Mouse (Mus musculus): ENCODE measurements around the gene Rab3gap2. TPM values are rescaled to one million over a fixed set of nuclear protein-coding genes. Genes with fewer than 3 reads are reported as not detected.
A peak's percentile ranks its signal among the peaks of the same experiment; 100 is the strongest.

Rab3gap2 gene
- 12.0 and 13.1 TPM in 2 replicates for polyA plus RNA-seq (2015; fragmentation: Nextera tagmentation; extraction: Ambion mirVana)

GRCm38 (mm10) chr1:185203909-185204661, at the start of gene Rab3gap2:
TSS of gene Rab3gap2 (plus strand) at chr1:185204117.
- TF ChIP-seq CTCF (IDR thresholded peaks at IDR 0.05; ENCODE audit: low read depth) (no peak), EP300 (optimal IDR thresholded peaks at IDR 0.05) (no peak)
- Histone ChIP-seq H3K4me3 (ENCODE audit: low read depth, low read length) (peak within 1 kb of the TSS; percentile 99), H3K36me3 (ENCODE audit: control insufficient read depth, insufficient read depth, low read length) (no peaks in the 10 kb centered on the region), H3K9me3 (ENCODE audit: control insufficient read depth, low read length) (no peaks in the 10 kb centered on the region), H3K27me3 (ENCODE audit: control insufficient read depth, insufficient read depth, low read length) (no peaks in the 10 kb centered on the region), H3K4me2 (replicated peaks; ENCODE audit: low read depth) (peak within 1 kb of the TSS; percentile 84), H3K27ac (replicated peaks) (peak within 1 kb of the TSS; percentile 91), H3K9ac (ENCODE audit: low read length) (peak within 1 kb of the TSS; percentile 92), H3K4me1 (replicated peaks; ENCODE audit: control insufficient read depth, insufficient read depth) (peaks cover 4% of the 10 kb centered on the region; the same call in 1 of the 2 replicates)
- under 1% methylated on average over 57 of the region's 57 CpGs for WGBS
- peak; percentile 94 for ATAC-seq (ENCODE audit: low FRiP score, low TSS enrichment)
- peak; percentile 100 for DNase-seq (ENCODE audit: low spot score)

GRCm38 (mm10) chr1:185173641-185174040, 30.3 kb upstream of the Rab3gap2 start:
- Histone ChIP-seq H3K9ac (ENCODE audit: low read length) (no peak overlapping the region), H3K27me3 (ENCODE audit: control insufficient read depth, insufficient read depth, low read length) (no peaks in the 10 kb centered on the region), H3K4me2 (replicated peaks; ENCODE audit: low read depth) (no peak overlapping the region), H3K4me3 (ENCODE audit: low read depth, low read length) (no peak overlapping the region), H3K27ac (replicated peaks) (no peak overlapping the region), H3K36me3 (ENCODE audit: control insufficient read depth, insufficient read depth, low read length) (no peaks in the 10 kb centered on the region), H3K4me1 (replicated peaks; ENCODE audit: control insufficient read depth, insufficient read depth) (no peaks in the 10 kb centered on the region), H3K9me3 (ENCODE audit: control insufficient read depth, low read length) (no peaks in the 10 kb centered on the region)
- TF ChIP-seq CTCF (IDR thresholded peaks at IDR 0.05; ENCODE audit: low read depth): no peak
- ATAC-seq (ENCODE audit: low FRiP score, low TSS enrichment): no peak
- DNase-seq (ENCODE audit: low spot score): no peak
- 85% methylated on average over 5 of the region's 5 CpGs for WGBS

GRCm38 (mm10) chr1:185177860-185178259, 26.1 kb upstream of the Rab3gap2 start:
- Histone ChIP-seq H3K27me3 (ENCODE audit: control insufficient read depth, insufficient read depth, low read length) (no peaks in the 10 kb centered on the region), H3K27ac (replicated peaks) (no peak overlapping the region), H3K9ac (ENCODE audit: low read length) (no peak overlapping the region), H3K4me2 (replicated peaks; ENCODE audit: low read depth) (no peak overlapping the region), H3K9me3 (ENCODE audit: control insufficient read depth, low read length) (no peaks in the 10 kb centered on the region), H3K4me1 (replicated peaks; ENCODE audit: control insufficient read depth, insufficient read depth) (no peaks in the 10 kb centered on the region), H3K4me3 (ENCODE audit: low read depth, low read length) (no peak overlapping the region), H3K36me3 (ENCODE audit: control insufficient read depth, insufficient read depth, low read length) (no peaks in the 10 kb centered on the region)
- ATAC-seq (ENCODE audit: low FRiP score, low TSS enrichment) (no peak), DNase-seq (ENCODE audit: low spot score) (no peak)
- TF ChIP-seq CTCF (IDR thresholded peaks at IDR 0.05; ENCODE audit: low read depth) (no peak), EP300 (optimal IDR thresholded peaks at IDR 0.05) (no peak)
- 81% methylated on average over 6 of the region's 6 CpGs for WGBS

- Histone ChIP-seq H3K27me3 (ENCODE audit: control insufficient read depth, insufficient read depth, low read length) (no peaks in the 10 kb centered on the region), H3K9ac (ENCODE audit: low read length) (no peak overlapping the region), H3K4me2 (replicated peaks; ENCODE audit: low read depth) (no peak overlapping the region), H3K4me3 (ENCODE audit: low read depth, low read length) (no peak overlapping the region), H3K9me3 (ENCODE audit: control insufficient read depth, low read length) (no peaks in the 10 kb centered on the region), H3K4me1 (replicated peaks; ENCODE audit: control insufficient read depth, insufficient read depth) (no peaks in the 10 kb centered on the region), H3K36me3 (ENCODE audit: control insufficient read depth, insufficient read depth, low read length) (no peaks in the 10 kb centered on the region), H3K27ac (replicated peaks) (no peak overlapping the region)
- DNase-seq (ENCODE audit: low spot score) (no peak), ATAC-seq (ENCODE audit: low FRiP score, low TSS enrichment) (no peak)
- 57% methylated on average over 9 of the region's 9 CpGs for WGBS
- TF ChIP-seq EP300 (optimal IDR thresholded peaks at IDR 0.05) (no peak), CTCF (IDR thresholded peaks at IDR 0.05; ENCODE audit: low read depth) (no peak)
These were observed 20.2 kb upstream of the Rab3gap2 start for GRCm38 (mm10) chr1:185183591-185184330.

- H3K9ac ChIP-seq (ENCODE audit: low read length): no peak overlapping the region
- no peaks in the 10 kb centered on the region for H3K4me1 ChIP-seq (replicated peaks; ENCODE audit: control insufficient read depth, insufficient read depth)
- 65% methylated on average over 9 of the region's 9 CpGs for WGBS
- DNase-seq (ENCODE audit: low spot score): no peak
- H3K27me3 ChIP-seq (ENCODE audit: control insufficient read depth, insufficient read depth, low read length): no peaks in the 10 kb centered on the region
- H3K9me3 ChIP-seq (ENCODE audit: control insufficient read depth, low read length): no peaks in the 10 kb centered on the region
- H3K4me3 ChIP-seq (ENCODE audit: low read depth, low read length): no peak overlapping the region
- no peak overlapping the region for H3K4me2 ChIP-seq (replicated peaks; ENCODE audit: low read depth)
- H3K27ac ChIP-seq (replicated peaks): no peak overlapping the region
- TF ChIP-seq CTCF (IDR thresholded peaks at IDR 0.05; ENCODE audit: low read depth) (no peak), EP300 (optimal IDR thresholded peaks at IDR 0.05) (no peak)
- no peaks in the 10 kb centered on the region for H3K36me3 ChIP-seq (ENCODE audit: control insufficient read depth, insufficient read depth, low read length)
- ATAC-seq (ENCODE audit: low FRiP score, low TSS enrichment): no peak
These were observed 18.4 kb upstream of the Rab3gap2 start for GRCm38 (mm10) chr1:185185556-185185955.

Data from stomach, postnatal 0 days (tissue).